Mouse (Mus musculus) CH12.LX (cell line): ENCODE results near the gene Tmem50b. TPM values are rescaled to one million over a fixed set of nuclear protein-coding genes. Genes with fewer than 3 reads are reported as not detected.
A peak's percentile ranks its signal among the peaks of the same experiment; 100 is the strongest.

Experiments used
- DNase-seq: peaks from one replicate; pipeline ENCODE4 v3.0.0-alpha.2; 2013; ENCODE audit errors: extremely low read depth
- H3K27ac ChIP-seq: 2 replicates; pipeline ENCODE4 v1.5.1; 2012; ENCODE audit warnings: low read depth, mild to moderate bottlenecking, control low read depth, moderate library complexity; ENCODE audit not compliant: insufficient read depth
- H3K27me3 ChIP-seq: replicated peaks from 2 replicates; pipeline ENCODE3; 2012; ENCODE audit warnings: inconsistent platforms
- H3K36me3 ChIP-seq, 2 experiments: replicated peaks in 1 of 2; 2 replicates each; pipeline versions ENCODE3 to v1.6.1; 2012; ENCODE audit warnings: inconsistent platforms in 1 of 2, low read length in 1 of 2, mild to moderate bottlenecking in 1 of 2, mixed read lengths in 1 of 2, moderate library complexity in 1 of 2; ENCODE audit not compliant: control insufficient read depth in 1 of 2, insufficient read depth in 1 of 2
- H3K4me1 ChIP-seq, 2 experiments: 2 replicates each; pipeline ENCODE4 v1.6.1; 2012; ENCODE audit warnings: inconsistent platforms in 1 of 2, moderate library complexity in 1 of 2; ENCODE audit not compliant: insufficient read depth in 2 of 2, control insufficient read depth in 1 of 2
- H3K4me2 ChIP-seq: 2 replicates; pipeline ENCODE4 v1.6.1; 2012; ENCODE audit warnings: low read depth, mild to moderate bottlenecking, control low read depth; ENCODE audit not compliant: poor library complexity, insufficient read depth, severe bottlenecking
- H3K4me3 ChIP-seq, 3 experiments: fragments of 150-350 bp in 1 of 3; sonication (generic) in 1 of 3; replicated peaks in 1 of 3; 2 replicates each; pipeline versions ENCODE3 to v1.5.1; 2011 to 2012; ENCODE audit warnings: low read depth in 2 of 3, low read length in 2 of 3, mild to moderate bottlenecking in 2 of 3, moderate library complexity in 2 of 3, control low read depth in 1 of 3, improper control_type of control experiment in 1 of 3, inconsistent platforms in 1 of 3, mixed read lengths in 1 of 3; ENCODE audit not compliant: poor library complexity in 1 of 3
- H3K79me2 ChIP-seq: replicated peaks from 2 replicates; pipeline ENCODE4 v1.6.1; 2012; ENCODE audit warnings: mild to moderate bottlenecking, moderate library complexity; ENCODE audit not compliant: control insufficient read depth, poor library complexity, insufficient read depth, severe bottlenecking; ENCODE audit errors: extremely low read depth
- H3K9ac ChIP-seq: 2 replicates; pipeline ENCODE4 v1.6.1; 2012; ENCODE audit warnings: low read depth, mild to moderate bottlenecking, control low read depth, moderate library complexity; ENCODE audit not compliant: insufficient read depth
- H3K9me3 ChIP-seq: replicated peaks from 2 replicates; pipeline ENCODE3; 2012; ENCODE audit warnings: low read length, inconsistent platforms, mixed read lengths
- BHLHE40 ChIP-seq: IDR thresholded peaks from 2 replicates; pipeline ENCODE4 v1.6.1; 2011; ENCODE audit warnings: mild to moderate bottlenecking, low read depth, low read length, improper control_type of control experiment
- CHD1 ChIP-seq: IDR thresholded peaks from 2 replicates; pipeline ENCODE4 v1.6.1; 2012; ENCODE audit warnings: low read depth, low read length, improper control_type of control experiment, inconsistent platforms
- CTCF ChIP-seq, 2 experiments: IDR thresholded peaks in 1 of 2; conservative IDR thresholded peaks in 1 of 2; 2 replicates each; pipeline ENCODE4 v1.5.1; 2011 to 2012; ENCODE audit warnings: low read depth in 2 of 2, low read length in 2 of 2, improper control_type of control experiment in 1 of 2, inconsistent platforms in 1 of 2, mild to moderate bottlenecking in 1 of 2, moderate library complexity in 1 of 2
- HCFC1 ChIP-seq: IDR thresholded peaks from 2 replicates; pipeline ENCODE4 v1.6.1; 2012; ENCODE audit warnings: low read depth, mild to moderate bottlenecking, inconsistent platforms, low read length, improper control_type of control experiment
- IRF4 ChIP-seq: IDR thresholded peaks from 2 replicates; pipeline ENCODE4 v1.6.1; 2014; ENCODE audit warnings: low read depth, mild to moderate bottlenecking, inconsistent platforms, low read length, improper control_type of control experiment
- JUN ChIP-seq: IDR thresholded peaks from 2 replicates; pipeline ENCODE4 v1.6.1; 2011; ENCODE audit warnings: low read depth, mild to moderate bottlenecking, low read length, improper control_type of control experiment, moderate library complexity; ENCODE audit not compliant: insufficient read depth
- JUND ChIP-seq: conservative IDR thresholded peaks from 2 replicates; pipeline ENCODE4 v1.6.1; 2011; ENCODE audit warnings: low read depth, low read length, improper control_type of control experiment
- KAT2A ChIP-seq: IDR thresholded peaks from 2 replicates; pipeline ENCODE4 v1.6.1; 2012; ENCODE audit warnings: low read length, improper control_type of control experiment, inconsistent platforms; ENCODE audit not compliant: insufficient replicate concordance
- MAFK ChIP-seq: IDR thresholded peaks from 2 replicates; pipeline ENCODE4 v1.6.1; 2011; ENCODE audit warnings: low read length, improper control_type of control experiment; ENCODE audit not compliant: insufficient replicate concordance
- MAZ ChIP-seq: IDR thresholded peaks from 2 replicates; pipeline ENCODE4 v1.6.1; 2012; ENCODE audit warnings: low read depth, mild to moderate bottlenecking, inconsistent platforms, low read length, improper control_type of control experiment, moderate library complexity
- MEF2A ChIP-seq: IDR thresholded peaks from 2 replicates; pipeline ENCODE4 v1.6.1; 2014; ENCODE audit warnings: low read depth, mild to moderate bottlenecking, inconsistent platforms, low read length, improper control_type of control experiment, borderline replicate concordance
- MXI1 ChIP-seq: IDR thresholded peaks from 2 replicates; pipeline ENCODE4 v1.6.1; 2011; ENCODE audit warnings: mild to moderate bottlenecking, low read depth, low read length, improper control_type of control experiment
- NELFE ChIP-seq: IDR thresholded peaks from 2 replicates; pipeline ENCODE4 v1.6.1; 2011; ENCODE audit warnings: low read depth, low read length, improper control_type of control experiment
- NRF1 ChIP-seq: IDR thresholded peaks from 2 replicates; pipeline ENCODE4 v1.6.1; 2014; ENCODE audit warnings: low read depth, mild to moderate bottlenecking, inconsistent platforms, low read length, improper control_type of control experiment, moderate library complexity
- PAX5 ChIP-seq: IDR thresholded peaks from 2 replicates; pipeline ENCODE4 v1.6.1; 2012; ENCODE audit warnings: low read length, inconsistent platforms, mixed read lengths
- POLR2A ChIP-seq: IDR thresholded peaks from 2 replicates; pipeline ENCODE4 v1.6.1; 2011; ENCODE audit warnings: low read depth, mild to moderate bottlenecking, improper control_type of control experiment, low read length
- POLR2AphosphoS2 ChIP-seq: IDR thresholded peaks from 2 replicates; pipeline ENCODE4 v1.6.1; 2011; ENCODE audit warnings: low read depth, low read length, improper control_type of control experiment
- RAD21 ChIP-seq: IDR thresholded peaks from 2 replicates; pipeline ENCODE4 v1.6.1; 2011; ENCODE audit warnings: low read depth, mild to moderate bottlenecking, low read length, improper control_type of control experiment, moderate library complexity
- RCOR1 ChIP-seq: conservative IDR thresholded peaks from 2 replicates; pipeline ENCODE4 v1.6.1; 2012; ENCODE audit warnings: low read depth, mild to moderate bottlenecking, inconsistent platforms, low read length, improper control_type of control experiment
- SIN3A ChIP-seq: IDR thresholded peaks from 2 replicates; pipeline ENCODE4 v1.6.1; 2012; ENCODE audit warnings: low read length, improper control_type of control experiment, inconsistent platforms
- SMC3 ChIP-seq: IDR thresholded peaks from 2 replicates; pipeline ENCODE4 v1.6.1; 2011; ENCODE audit warnings: low read depth, low read length, improper control_type of control experiment
- TBP ChIP-seq: conservative IDR thresholded peaks from 2 replicates; pipeline ENCODE4 v1.6.1; 2011; ENCODE audit warnings: low read depth, low read length, improper control_type of control experiment
- USF1 ChIP-seq: IDR thresholded peaks from 2 replicates; pipeline ENCODE4 v1.6.1; 2014; ENCODE audit warnings: low read depth, mild to moderate bottlenecking, inconsistent platforms, low read length, improper control_type of control experiment
- USF2 ChIP-seq: conservative IDR thresholded peaks from 2 replicates; pipeline ENCODE4 v1.6.1; 2011; ENCODE audit warnings: low read depth, low read length, improper control_type of control experiment
- ZNF384 ChIP-seq: IDR thresholded peaks from 2 replicates; pipeline ENCODE4 v1.6.1; 2012; ENCODE audit warnings: low read depth, low read length, improper control_type of control experiment, inconsistent platforms
- dilution Hi-C: fragments of 300-500 bp; cut with MboI; formaldehyde crosslinking; loops from 2 replicates; pipeline ENCODE4 v1.14.3; 2020; ENCODE audit warnings: low sequenced_read_pairs; ENCODE audit not compliant: extremely low pct_unique_long_range_greater_than_20kb, extremely low pct_ligation_motif_present
- in situ Hi-C: fragments of 300-500 bp; cut with MboI; formaldehyde crosslinking; loops from 3 replicates; pipeline ENCODE4 v1.14.3; 2019; ENCODE audit warnings: low sequenced_read_pairs, low pct_ligation_motif_present, low pct_unique_long_range_greater_than_20kb, mixed read lengths
- polyA plus RNA-seq: library from polyadenylated mRNA; unstranded; fragments of >175 nt; gene quantifications from 2 replicates; pipeline ENCODE4 v1.2.1, GENCODE M21; 2012; ENCODE audit warnings: low read depth; ENCODE audit not compliant: insufficient read length
- total RNA-seq, 2 experiments: library from RNA; depleted of rRNA; stranded (reverse); fragments of 300-350 nt in 1 of 2; fragments of >200 nt in 1 of 2; gene quantifications; 2 replicates each; pipeline ENCODE4 v1.2.3; 2012 to 2014

The Tmem50b gene
- total and polyA plus RNA-seq, 3 experiments: 6.1 to 15.9 (median 12.7) TPM

- Histone ChIP-seq H3K4me3 (no peak overlapping the region), H3K79me2 (no peaks in the 10 kb centered on the region), H3K9ac (no peak overlapping the region), H3K36me3 (no peaks in the 10 kb centered on the region), H3K4me2 (no peak overlapping the region), H3K27me3 (peaks cover 4% of the 10 kb centered on the region), H3K9me3 (no peaks in the 10 kb centered on the region), H3K4me1 (peaks cover 23 to 36% of the 10 kb centered on the region in 2 experiments), H3K27ac (no peak overlapping the region)
- dilution Hi-C loops (no loop called here), in situ Hi-C loops (no loop called here)
- no peak for TF ChIP-seq TBP
- no peak for TF ChIP-seq JUN
- no peak for TF ChIP-seq CTCF (conservative IDR thresholded peaks at IDR 0.05 in 1 of 2, IDR thresholded peaks at IDR 0.05 in 1 of 2; ENCODE audit: low read depth in 2 of 2, low read length in 2 of 2)
- TF ChIP-seq SIN3A: no peak
- TF ChIP-seq PAX5: no peak
- TF ChIP-seq USF2: no peak
- no peak for TF ChIP-seq POLR2AphosphoS2
- no peak for TF ChIP-seq POLR2A
- TF ChIP-seq NRF1: no peak
- no peak for TF ChIP-seq USF1
- no peak for TF ChIP-seq CHD1
- TF ChIP-seq MAFK: no peak
- no peak for TF ChIP-seq JUND
- TF ChIP-seq RAD21: no peak
- no peak for DNase-seq
Measured at GRCm38 (mm10) chr16:91534888-91535287, 62.7 kb downstream of the Tmem50b start.

- peak; percentile 97 for DNase-seq
- no peaks in the 10 kb centered on the region for H3K79me2 ChIP-seq
- H3K9ac ChIP-seq: no peak overlapping the region
- H3K27ac ChIP-seq: no peak overlapping the region
- in situ Hi-C loops: no loop called here
- no peak overlapping the region for H3K4me2 ChIP-seq
- peaks cover 4% of the 10 kb centered on the region for H3K27me3 ChIP-seq
- H3K4me1 ChIP-seq: peaks cover 23 to 34% of the 10 kb centered on the region in 2 experiments
- H3K36me3 ChIP-seq: no peaks in the 10 kb centered on the region
- no peaks in the 10 kb centered on the region for H3K9me3 ChIP-seq
- TF ChIP-seq MXI1 (no peak), JUN (no peak), SMC3 (no peak), RAD21 (no peak), MAZ (no peak), CHD1 (no peak), KAT2A (no peak), IRF4 (no peak), USF2 (no peak), POLR2A (no peak), ZNF384 (no peak), BHLHE40 (no peak), SIN3A (no peak), NELFE (no peak), MEF2A (no peak), MAFK (no peak), HCFC1 (no peak), RCOR1 (no peak)
- H3K4me3 ChIP-seq: no peak overlapping the region
- dilution Hi-C loops: no loop called here
Measured at GRCm38 (mm10) chr16:91534477-91534876, 63.1 kb downstream of the Tmem50b start.
